Mouse (Mus musculus): ENCODE measurements around the gene Iqcj. TPM values are rescaled to one million over a fixed set of nuclear protein-coding genes. Genes with fewer than 3 reads are reported as not detected.

Iqcj gene
- not detected in 2 replicates for polyA plus RNA-seq (2012; ENCODE audit: insufficient read depth, insufficient read length, missing spikeins)

GRCm38 (mm10) chr3:67892026-67892705 is at the start of gene Iqcj, which contains the start of gene Iqschfp:
Gene Iqcj, plus strand, starts transcription at chr3:67892220.
Gene Iqschfp, plus strand, starts transcription at chr3:67892232.
- Histone ChIP-seq H3K4me3 (ENCODE audit: insufficient read depth, low read length) (no peak within 1 kb of the TSS), H3K4me1 (ENCODE audit: control insufficient read depth, insufficient read depth, low read length) (no peaks in the 10 kb centered on the region), H3K27ac (ENCODE audit: insufficient read depth, low read depth, low read length) (no peak within 1 kb of the TSS)
- no peak for TF ChIP-seq CTCF (IDR thresholded peaks at IDR 0.05; ENCODE audit: low read depth, low read length)
- TF ChIP-seq POLR2A (IDR thresholded peaks at IDR 0.05; ENCODE audit: borderline replicate concordance, low read depth, low read length): no peak

DNA sequence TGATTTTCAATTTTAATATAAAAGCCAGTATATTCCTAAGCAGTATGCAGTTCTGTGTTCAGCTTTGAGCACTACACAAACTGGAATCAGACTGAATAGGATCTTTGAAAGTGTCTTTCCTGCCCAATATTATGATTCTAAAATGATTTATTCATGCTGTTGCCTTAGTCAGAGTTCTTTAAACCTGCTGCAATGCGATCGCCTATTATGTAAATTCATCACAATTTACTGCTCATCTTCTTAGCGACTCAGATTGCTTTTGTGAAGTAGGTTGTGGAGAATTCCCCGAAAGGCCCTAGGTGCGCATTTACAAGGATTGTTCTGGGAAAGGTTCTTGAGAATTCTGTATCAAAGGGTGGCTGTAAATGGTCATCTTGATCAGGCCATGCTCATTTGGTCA is 39.6 kb upstream of the Iqcj start:
- Histone ChIP-seq H3K27ac (ENCODE audit: insufficient read depth, low read depth, low read length) (no peak overlapping the region), H3K4me3 (ENCODE audit: insufficient read depth, low read length) (no peak overlapping the region), H3K4me1 (ENCODE audit: control insufficient read depth, insufficient read depth, low read length) (no peaks in the 10 kb centered on the region)
- TF ChIP-seq CTCF (IDR thresholded peaks at IDR 0.05; ENCODE audit: low read depth, low read length) (no peak), POLR2A (IDR thresholded peaks at IDR 0.05; ENCODE audit: borderline replicate concordance, low read depth, low read length) (no peak)

DNA sequence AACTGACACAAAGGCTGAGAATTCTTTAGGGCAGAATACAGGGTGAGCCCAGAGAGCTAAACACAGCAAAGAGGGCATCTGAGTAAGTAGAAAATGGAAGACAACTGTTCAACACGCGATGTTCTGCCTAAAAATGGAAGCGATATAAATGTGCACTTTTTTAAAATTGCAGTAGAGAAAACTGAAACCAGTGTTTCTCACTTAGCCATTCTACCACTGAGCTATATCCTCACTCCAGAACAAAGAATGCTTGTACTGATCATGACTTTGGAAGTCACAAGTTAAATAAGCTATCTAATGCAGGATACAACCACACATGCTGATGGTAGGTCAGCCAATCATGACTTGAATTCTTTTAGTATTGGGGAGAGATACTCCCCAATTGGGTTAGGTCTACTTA is 30.5 kb upstream of the Iqcj start:
- Histone ChIP-seq H3K4me3 (ENCODE audit: insufficient read depth, low read length) (no peak overlapping the region), H3K4me1 (ENCODE audit: control insufficient read depth, insufficient read depth, low read length) (no peaks in the 10 kb centered on the region), H3K27ac (ENCODE audit: insufficient read depth, low read depth, low read length) (no peak overlapping the region)
- TF ChIP-seq CTCF (IDR thresholded peaks at IDR 0.05; ENCODE audit: low read depth, low read length) (no peak), POLR2A (IDR thresholded peaks at IDR 0.05; ENCODE audit: borderline replicate concordance, low read depth, low read length) (no peak)

GRCm38 (mm10) chr3:67867420-67868065 is 24.5 kb upstream of the Iqcj start:
- TF ChIP-seq CTCF (IDR thresholded peaks at IDR 0.05; ENCODE audit: low read depth, low read length): no peak
- TF ChIP-seq POLR2A (IDR thresholded peaks at IDR 0.05; ENCODE audit: borderline replicate concordance, low read depth, low read length): no peak
- no peaks in the 10 kb centered on the region for H3K4me1 ChIP-seq (ENCODE audit: control insufficient read depth, insufficient read depth, low read length)
- no peak overlapping the region for H3K4me3 ChIP-seq (ENCODE audit: insufficient read depth, low read length)
- H3K27ac ChIP-seq (ENCODE audit: insufficient read depth, low read depth, low read length): no peak overlapping the region

- TF ChIP-seq POLR2A (IDR thresholded peaks at IDR 0.05; ENCODE audit: borderline replicate concordance, low read depth, low read length) (no peak), CTCF (IDR thresholded peaks at IDR 0.05; ENCODE audit: low read depth, low read length) (no peak)
These were observed 22.6 kb upstream of the Iqcj start for GRCm38 (mm10) chr3:67869424-67869823.

GRCm38 (mm10) chr3:67877253-67877652 is 14.8 kb upstream of the Iqcj start:
- no peak for TF ChIP-seq POLR2A (IDR thresholded peaks at IDR 0.05; ENCODE audit: borderline replicate concordance, low read depth, low read length)
- TF ChIP-seq CTCF (IDR thresholded peaks at IDR 0.05; ENCODE audit: low read depth, low read length): no peak
- no peak overlapping the region for H3K27ac ChIP-seq (ENCODE audit: insufficient read depth, low read depth, low read length)

More at GRCm38 (mm10) chr3:67869424-67869823, 22.6 kb upstream of the Iqcj start:
- no peaks in the 10 kb centered on the region for H3K4me1 ChIP-seq (ENCODE audit: control insufficient read depth, insufficient read depth, low read length)
- H3K4me3 ChIP-seq (ENCODE audit: insufficient read depth, low read length): no peak overlapping the region
- H3K27ac ChIP-seq (ENCODE audit: insufficient read depth, low read depth, low read length): no peak overlapping the region

DNA sequence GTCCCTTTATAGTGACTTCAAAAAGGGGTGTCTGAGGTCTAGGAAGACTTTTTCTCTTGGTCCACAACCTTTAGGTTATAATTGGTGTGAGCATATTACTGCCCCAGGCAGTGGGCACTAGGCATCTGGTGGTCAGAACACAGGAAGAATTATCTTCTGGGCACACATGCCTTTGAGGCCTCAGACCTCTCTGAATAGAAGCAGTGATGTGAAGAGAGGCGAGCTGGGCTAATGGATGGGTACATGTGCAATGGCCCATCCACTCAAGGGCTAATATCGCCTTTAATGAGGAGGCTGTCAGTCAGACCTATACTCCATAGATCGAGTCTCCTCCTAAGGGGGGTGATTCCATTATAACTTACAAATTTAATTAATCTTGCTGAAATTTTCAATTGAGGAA is 7.7 kb upstream of the Iqcj start:
- no peak overlapping the region for H3K27ac ChIP-seq (ENCODE audit: insufficient read depth, low read depth, low read length)
- no peak for TF ChIP-seq POLR2A (IDR thresholded peaks at IDR 0.05; ENCODE audit: borderline replicate concordance, low read depth, low read length)
- TF ChIP-seq CTCF (IDR thresholded peaks at IDR 0.05; ENCODE audit: low read depth, low read length): no peak
- no peak overlapping the region for H3K4me3 ChIP-seq (ENCODE audit: insufficient read depth, low read length)
- no peaks in the 10 kb centered on the region for H3K4me1 ChIP-seq (ENCODE audit: control insufficient read depth, insufficient read depth, low read length)

More at GRCm38 (mm10) chr3:67877253-67877652, 14.8 kb upstream of the Iqcj start:
- Histone ChIP-seq H3K4me3 (ENCODE audit: insufficient read depth, low read length) (no peak overlapping the region), H3K4me1 (ENCODE audit: control insufficient read depth, insufficient read depth, low read length) (no peaks in the 10 kb centered on the region)

DNA sequence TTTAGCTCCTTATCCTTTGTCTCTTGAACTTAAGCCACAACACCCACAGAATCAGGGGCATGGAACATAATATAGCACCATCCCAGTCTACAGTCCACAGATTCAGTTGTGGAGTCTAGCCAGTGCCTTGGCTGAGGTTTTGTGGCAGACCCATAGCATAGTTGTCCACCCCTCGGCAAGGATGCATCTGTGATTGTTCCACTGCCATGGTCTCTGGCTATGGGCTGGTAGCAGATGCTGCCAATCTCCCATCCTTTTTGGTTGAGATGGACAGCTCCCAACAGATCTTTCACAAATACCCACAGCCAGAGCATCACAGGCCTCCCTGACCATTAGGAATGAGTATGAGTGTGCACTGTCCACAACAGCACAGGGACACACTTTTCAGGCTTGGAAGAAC is 5.8 kb upstream of the Iqcj start:
- H3K27ac ChIP-seq (ENCODE audit: insufficient read depth, low read depth, low read length): no peak overlapping the region
- TF ChIP-seq POLR2A (IDR thresholded peaks at IDR 0.05; ENCODE audit: borderline replicate concordance, low read depth, low read length) (no peak), CTCF (IDR thresholded peaks at IDR 0.05; ENCODE audit: low read depth, low read length) (no peak)

DNA sequence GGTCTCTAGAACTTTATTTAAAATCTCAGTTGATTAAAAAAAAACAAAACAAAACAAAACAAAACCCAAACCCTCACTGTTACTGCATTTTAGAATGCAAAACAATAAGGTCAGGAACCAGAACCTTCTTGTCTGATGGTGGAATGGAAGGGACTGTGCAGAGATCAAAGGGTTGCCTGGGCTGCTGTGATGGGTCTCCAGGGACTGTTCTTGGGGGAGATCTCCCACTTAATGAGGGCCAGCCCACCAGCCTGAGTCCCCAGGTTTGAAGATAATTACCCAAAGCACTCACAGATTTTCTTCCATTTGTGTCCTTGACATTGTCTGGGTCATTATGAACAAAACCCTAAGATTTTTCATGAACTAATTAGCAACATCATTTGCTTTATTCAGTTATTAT is 4.8 kb upstream of the Iqcj start:
- TF ChIP-seq POLR2A (IDR thresholded peaks at IDR 0.05; ENCODE audit: borderline replicate concordance, low read depth, low read length) (no peak), CTCF (IDR thresholded peaks at IDR 0.05; ENCODE audit: low read depth, low read length) (no peak)
- H3K4me3 ChIP-seq (ENCODE audit: insufficient read depth, low read length): no peak overlapping the region
- H3K4me1 ChIP-seq (ENCODE audit: control insufficient read depth, insufficient read depth, low read length): no peaks in the 10 kb centered on the region
- H3K27ac ChIP-seq (ENCODE audit: insufficient read depth, low read depth, low read length): no peak overlapping the region

More for the DNA sequence above, 5.8 kb upstream of the Iqcj start:
- Histone ChIP-seq H3K4me1 (ENCODE audit: control insufficient read depth, insufficient read depth, low read length) (no peaks in the 10 kb centered on the region), H3K4me3 (ENCODE audit: insufficient read depth, low read length) (no peak overlapping the region)

DNA sequence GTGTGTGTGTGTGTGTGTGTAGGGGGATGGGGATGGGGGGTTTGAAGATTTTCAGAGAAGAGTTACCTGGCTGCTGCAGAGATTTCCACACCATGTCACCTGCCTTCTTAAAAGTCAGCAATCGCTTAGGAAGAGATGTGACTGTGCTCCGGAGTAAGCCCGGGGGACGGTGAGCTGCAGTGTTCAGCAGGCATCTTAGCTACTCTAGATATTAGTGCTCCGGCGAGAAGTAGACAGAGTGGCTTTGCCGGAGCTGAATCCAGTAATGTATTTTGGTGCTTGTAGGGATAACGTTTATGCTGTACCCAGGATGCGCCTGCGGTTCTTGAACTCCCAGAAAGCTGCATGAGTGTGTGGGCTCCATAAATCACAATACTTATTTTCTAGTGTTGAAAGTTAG is 748 bp downstream of the Iqcj start:
- no peaks in the 10 kb centered on the region for H3K4me1 ChIP-seq (ENCODE audit: control insufficient read depth, insufficient read depth, low read length)
- no peak overlapping the region for H3K4me3 ChIP-seq (ENCODE audit: insufficient read depth, low read length)
- TF ChIP-seq CTCF (IDR thresholded peaks at IDR 0.05; ENCODE audit: low read depth, low read length) (no peak), POLR2A (IDR thresholded peaks at IDR 0.05; ENCODE audit: borderline replicate concordance, low read depth, low read length) (no peak)
- H3K27ac ChIP-seq (ENCODE audit: insufficient read depth, low read depth, low read length): no peak overlapping the region
